9 mouse cellular contexts compared by ENCODE assay signal in the genomic region with DNA sequence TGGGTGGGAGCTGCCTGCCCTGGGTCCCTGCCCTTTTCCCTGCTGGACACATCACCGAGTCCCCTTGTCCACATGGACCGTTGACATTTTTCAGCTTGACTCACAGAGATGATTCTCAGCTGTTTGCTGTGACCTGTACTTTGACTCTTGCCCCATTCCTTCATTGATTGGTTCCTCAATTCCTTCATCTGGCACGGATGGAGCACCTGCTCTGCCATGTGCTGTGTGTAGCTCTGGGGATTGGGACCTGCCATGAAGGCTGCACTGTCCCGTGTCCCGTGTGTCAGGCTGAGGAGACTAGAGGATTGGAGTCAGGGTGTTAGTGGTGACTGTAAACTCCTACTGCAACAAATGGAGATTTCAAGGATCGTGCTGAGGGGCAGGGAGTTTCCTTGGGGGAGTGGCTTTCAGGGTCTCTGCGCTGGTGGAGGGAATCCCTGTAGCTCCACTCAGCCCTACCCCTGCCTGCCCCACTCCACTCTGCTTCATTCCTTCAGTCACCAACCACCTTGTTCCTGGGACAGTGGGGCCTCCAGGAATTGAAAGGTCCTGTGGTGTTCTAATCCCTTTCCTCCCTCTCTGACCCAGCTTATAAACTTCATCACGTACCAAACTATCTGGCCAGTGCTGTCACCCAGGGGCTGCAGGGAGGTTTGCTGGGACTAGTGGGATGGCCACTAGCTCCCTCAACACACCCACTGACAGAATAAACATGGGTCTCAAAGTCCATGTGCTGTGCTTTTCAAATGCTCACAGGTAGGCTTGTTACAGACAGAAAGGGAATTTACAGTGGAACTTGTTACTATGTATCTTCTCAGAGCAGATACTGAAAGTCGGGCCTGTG. TPM values are rescaled to one million over a fixed set of nuclear protein-coding genes. Genes with fewer than 3 reads are reported as not detected.
DNase-seq lines count a peak whose midpoint lies in the region; ATAC-seq and TF ChIP-seq lines count a peak whose summit lies in the region.
"Had no signal": no experiment of that assay in that cellular context is flagged by ENCODE, and none has a peak within 500 bp of the region (broad histone marks: within the 10 kb centered on the region; RNA-seq: fewer than 3 reads in every experiment).

No protein-coding gene starts in this region.

- TF ChIP-seq CTCF in liver, adult 2 months (IDR thresholded peaks at IDR 0.05; ENCODE audit: low read depth, low read length) = no peak
- no peak for TF ChIP-seq CTCF in G1E (IDR thresholded peaks at IDR 0.05; ENCODE audit: low read depth, low read length)

- H3K9ac ChIP-seq in liver, adult 2 months (ENCODE audit: low read depth, low read length) = peak overlapping the region; percentile 47
- H3K9ac ChIP-seq in forebrain, embryonic 16.5 days (replicated peaks; ENCODE audit: low read depth, low read length) = no peak overlapping the region
- H3K9ac ChIP-seq: embryonic facial prominence, embryonic 15.5 days; hindbrain, embryonic 15.5 days had no signal

- no peaks in the 10 kb centered on the region for H3K36me3 ChIP-seq in liver, adult 2 months (ENCODE audit: control insufficient read depth, insufficient read depth, low read length)
- peaks cover 66% of the 10 kb centered on the region for H3K36me3 ChIP-seq in G1E (replicated peaks)
- H3K36me3 ChIP-seq in myocyte (ENCODE audit: control insufficient read depth, insufficient read depth) = no peaks in the 10 kb centered on the region
- no peaks in the 10 kb centered on the region for H3K36me3 ChIP-seq in forebrain, embryonic 16.5 days (ENCODE audit: control insufficient read depth, insufficient read depth)
- H3K36me3 ChIP-seq: embryonic facial prominence, embryonic 15.5 days; hindbrain, embryonic 15.5 days had no signal

- H3K79me2 ChIP-seq in liver, adult 2 months (ENCODE audit: control insufficient read depth, insufficient read depth, low read length) = peaks cover 61% of the 10 kb centered on the region
- peaks cover 79% of the 10 kb centered on the region for H3K79me2 ChIP-seq in myocyte (ENCODE audit: control insufficient read depth, insufficient read depth)

- peak overlapping the region; percentile 90 for H3K4me2 ChIP-seq in myocyte (ENCODE audit: low read depth)
- H3K4me2 ChIP-seq in forebrain, embryonic 16.5 days (ENCODE audit: low read length) = no peak overlapping the region
- H3K4me2 ChIP-seq: embryonic facial prominence, embryonic 15.5 days; hindbrain, embryonic 15.5 days had no signal

- H3K9me3 ChIP-seq in G1E (replicated peaks) = no peaks in the 10 kb centered on the region
- H3K9me3 ChIP-seq in forebrain, embryonic 16.5 days (ENCODE audit: control insufficient read depth, low read length) = no peaks in the 10 kb centered on the region
- H3K9me3 ChIP-seq: embryonic facial prominence, embryonic 15.5 days; hindbrain, embryonic 15.5 days had no signal

- H3ac ChIP-seq in myocyte (ENCODE audit: control insufficient read depth, insufficient read length) = no peak overlapping the region

- 10% methylated on average over 9 of the region's 9 CpGs for WGBS in liver, adult 2 months
- 84% methylated on average over 9 of the region's 9 CpGs for whole genome bisulfite sequencing in forebrain, embryonic 16.5 days

- H3K27ac ChIP-seq in liver, adult 2 months (replicated peaks; ENCODE audit: insufficient read depth, low read depth, low read length) = peak overlapping the region; percentile 97
- H3K27ac ChIP-seq in forebrain, embryonic 16.5 days (ENCODE audit: low read length) = no peak overlapping the region
- H3K27ac ChIP-seq: hindbrain, embryonic 15.5 days had no signal

- peaks cover 48% of the 10 kb centered on the region for H3K4me1 ChIP-seq in liver, adult 2 months (ENCODE audit: control insufficient read depth, insufficient read depth, low read length)
- peaks cover 83% of the 10 kb centered on the region for H3K4me1 ChIP-seq in G1E (ENCODE audit: insufficient read depth, low read depth, low read length)
- peaks cover 18% of the 10 kb centered on the region for H3K4me1 ChIP-seq in forebrain, embryonic 16.5 days (replicated peaks; ENCODE audit: control insufficient read depth, insufficient read depth, low read length)

- peak; percentile 99 for DNase-seq in liver, adult 2 months (ENCODE audit: extremely low read depth, low read depth, low spot score)
- DNase-seq in liver (no peak), G1E (ENCODE audit: low spot score) (no peak)
- DNase-seq in induced T-regulatory cell, adult 2 months (ENCODE audit: low read depth) = peak; percentile 52

- no peak for TF ChIP-seq POLR2A in liver, adult 2 months (IDR thresholded peaks at IDR 0.05; ENCODE audit: extremely low read depth, insufficient read depth, low read length)
- TF ChIP-seq POLR2A in myocyte (IDR thresholded peaks at IDR 0.05; ENCODE audit: insufficient read length, low read depth) = no peak

- no peak overlapping the region for H3K4me3 ChIP-seq in liver, adult 2 months (ENCODE audit: insufficient read depth, low read depth, low read length)
- H3K4me3 ChIP-seq in G1E (ENCODE audit: low read depth, low read length) (peak overlapping the region; percentile 39; the same call in 1 of the 2 replicates), myocyte (no peak overlapping the region)
- no peak overlapping the region for H3K4me3 ChIP-seq in forebrain, embryonic 16.5 days (replicated peaks; ENCODE audit: low read length)
- H3K4me3 ChIP-seq: embryonic facial prominence, embryonic 15.5 days; hindbrain, embryonic 15.5 days had no signal

- no peaks in the 10 kb centered on the region for H3K27me3 ChIP-seq in liver, adult 2 months (ENCODE audit: control insufficient read depth, insufficient read depth, low read length)
- H3K27me3 ChIP-seq in G1E (ENCODE audit: insufficient read depth, low read length) = no peaks in the 10 kb centered on the region
- H3K27me3 ChIP-seq in myocyte (ENCODE audit: control insufficient read depth, insufficient read depth, insufficient read length) = no peaks in the 10 kb centered on the region
- no peaks in the 10 kb centered on the region for H3K27me3 ChIP-seq in forebrain, embryonic 16.5 days (replicated peaks; ENCODE audit: control insufficient read depth, insufficient read depth, low read length)
- H3K27me3 ChIP-seq: embryonic facial prominence, embryonic 15.5 days; hindbrain, embryonic 15.5 days had no signal

- ATAC-seq in G1E (ENCODE audit: extremely low read depth, insufficient number of reproducible peaks, low FRiP score, poor library complexity, severe bottlenecking) = no peak
- ATAC-seq in CD4-positive, CD25-positive, alpha-beta regulatory T cell, adult 4 months = no peak
- ATAC-seq in forebrain, embryonic 16.5 days = no peak

TF ChIP-seq in myocyte, 11 proteins besides CTCF, POLR2A, EP300 and RAD21:
- TF ChIP-seq TCF3 (IDR thresholded peaks at IDR 0.05; ENCODE audit: insufficient read length, low read depth) (no peak), MYOD1 (IDR thresholded peaks at IDR 0.05; ENCODE audit: control insufficient read depth in 1 of 3, insufficient read length in 2 of 3, low read depth in 2 of 3) (peak in 2 of 3 experiments; percentile 19 to 28), SRF (IDR thresholded peaks at IDR 0.05; ENCODE audit: control insufficient read depth, insufficient read length, low read depth) (no peak)
TF ChIP-seq in myocyte: peak in this region for 1.

RNA-seq across cellular contexts. Expression of a gene that starts 3.9 kb away (rescaled TPM):
- 11.8 and 16.8 TPM in 2 replicates for total RNA-seq in liver, adult 2 months (2014; rRNA removed)
- 24.9 and 25.3 TPM in 2 replicates for polyA plus RNA-seq in liver, adult 2 months (2012; rRNA removed)
- total RNA-seq in G1E (2014; fragmentation: Nextera tagmentation) = 42.0 and 42.8 TPM in 2 replicates
- 24.3 and 25.4 TPM in 2 replicates for total RNA-seq in G1E (2017)
- 37.2 and 43.3 TPM in 2 replicates for polyA plus RNA-seq in G1E (2012)
- 74.5 TPM for polyA plus RNA-seq in myocyte (2012; fragmentation: generic; extraction: Trizol)
- 10 to 100 TPM; 28.7 to 35.9 TPM for polyA plus RNA-seq in CD4-positive, CD25-positive, alpha-beta regulatory T cell, adult 4 months (2017; shearing (Covaris generic))
- polyA plus RNA-seq in forebrain, embryonic 16.5 days (2015; fragmentation: Nextera tagmentation; extraction: Ambion mirVana) = 22.0 and 22.5 TPM in 2 replicates

Comparison
In these comparisons a context has a peak if more than half of its experiments do, and no peak if none do; other contexts are left out.
1. DNase-seq: peak in liver, adult 2 months (single experiment) and induced T-regulatory cell, adult 2 months (single experiment); none in liver (single experiment) and G1E (single experiment).